Mouse (Mus musculus) neural tube, embryonic 14.5 days (tissue): ENCODE data around the gene Adgrf5. TPM values are rescaled to one million over a fixed set of nuclear protein-coding genes. Genes with fewer than 3 reads are reported as not detected.
"Not testable (repeated sequence)": the region's sequence is repeated elsewhere in the genome, so short reads cannot be mapped to it uniquely, and the experiment has no call there.

ENCODE experiments used
- ATAC-seq: fragments of 200-750 bp; cut with Nextera tagmentation; 2 replicates; pipeline ENCODE4 v1.8.0; 2017; ENCODE audit warnings: low read depth, mild to moderate bottlenecking, moderate TSS enrichment, moderate library complexity
- H3K27ac ChIP-seq: fragments of 300-500 bp; sonication (generic); 2 replicates; pipeline ENCODE4 v1.5.1; 2014; ENCODE audit warnings: low read depth, mild to moderate bottlenecking, control low read depth, low read length, moderate library complexity, mixed read lengths
- H3K27me3 ChIP-seq: fragments of 300-500 bp; sonication (generic); 2 replicates; pipeline ENCODE4 v1.6.1; 2014; ENCODE audit warnings: low read length; ENCODE audit not compliant: control insufficient read depth, insufficient read depth
- H3K36me3 ChIP-seq: fragments of 300-500 bp; sonication (generic); 2 replicates; pipeline ENCODE4 v1.6.1; 2014; ENCODE audit warnings: low read length, mixed read lengths; ENCODE audit not compliant: control insufficient read depth, insufficient read depth
- H3K4me1 ChIP-seq: fragments of 300-500 bp; sonication (generic); 2 replicates; pipeline ENCODE4 v1.6.1; 2014; ENCODE audit warnings: low read length; ENCODE audit not compliant: control insufficient read depth, insufficient read depth
- H3K4me2 ChIP-seq: fragments of 300-500 bp; sonication (generic); 2 replicates; pipeline ENCODE4 v1.6.1; 2014; ENCODE audit warnings: mild to moderate bottlenecking, low read depth, low read length, control low read depth
- H3K4me3 ChIP-seq: fragments of 300-500 bp; sonication (generic); 2 replicates; pipeline ENCODE4 v1.5.1; 2014; ENCODE audit warnings: low read depth, low read length, control low read depth, mixed read lengths
- H3K9ac ChIP-seq: fragments of 300-500 bp; sonication (generic); replicated peaks from 2 replicates; pipeline ENCODE4 v1.6.1; 2014; ENCODE audit warnings: low read depth, mild to moderate bottlenecking, control low read depth, low read length, mixed read lengths
- H3K9me3 ChIP-seq: fragments of 300-500 bp; sonication (generic); 2 replicates; pipeline ENCODE4 v1.6.1; 2016; ENCODE audit warnings: low read length; ENCODE audit not compliant: control insufficient read depth
- WGBS: fragments of 180-500 bp; shearing (Covaris S2); extraction: QIAGEN DNeasy Blood & Tissue Kit; methylation state at CpG from one replicate; pipeline ENCODE4 v1.1.7; 2014; 5-methylcytosine and 5-hydroxymethylcytosine counted together
- polyA plus RNA-seq: library from polyadenylated mRNA; unstranded; fragments of >200 nt; fragmentation: Nextera tagmentation; extraction: Ambion mirVana; gene quantifications from 2 replicates; pipeline ENCODE4 v1.2.1, GENCODE M21; 2014

Gene Adgrf5
- polyA plus RNA-seq, 1 experiment from 2014 or later, result 4.1 TPM

- Histone ChIP-seq H3K36me3 (no peaks in the 10 kb centered on the region), H3K27me3 (no peaks in the 10 kb centered on the region), H3K4me3 (no peak overlapping the region), H3K4me2 (no peak overlapping the region; the same call in 1 of the 2 replicates), H3K4me1 (0 out of 2 replicates have a peak, but pooled peaks cover 2% of the 10 kb centered on the region), H3K27ac (no peak overlapping the region), H3K9me3 (no peaks in the 10 kb centered on the region), H3K9ac (no peak overlapping the region)
- ATAC-seq, result peak; percentile 96
- WGBS, result 35% methylated on average over 19 of the region's 19 CpGs
These were observed 100.3 kb downstream of the Adgrf5 start for GRCm38 (mm10) chr17:43460245-43461181.

GRCm38 (mm10) chr17:43470039-43470438 is 109.8 kb downstream of the Adgrf5 start:
- no peaks in the 10 kb centered on the region for H3K4me1 ChIP-seq
- no peaks in the 10 kb centered on the region for H3K36me3 ChIP-seq
- 59% methylated on average over 3 of the region's 3 CpGs for WGBS
- no peaks in the 10 kb centered on the region for H3K27me3 ChIP-seq
- no peaks in the 10 kb centered on the region for H3K9me3 ChIP-seq
- H3K27ac ChIP-seq, result no peak overlapping the region
- H3K4me2 ChIP-seq, result no peak overlapping the region
- no peak for ATAC-seq
- no peak overlapping the region for H3K4me3 ChIP-seq
- no peak overlapping the region for H3K9ac ChIP-seq

- WGBS, result 86% methylated on average over 4 of the region's 4 CpGs
- no peaks in the 10 kb centered on the region for H3K4me1 ChIP-seq
- no peak for ATAC-seq
- H3K9ac ChIP-seq, result no peak overlapping the region
- no peak overlapping the region for H3K4me2 ChIP-seq
- no peaks in the 10 kb centered on the region for H3K9me3 ChIP-seq
- no peaks in the 10 kb centered on the region for H3K27me3 ChIP-seq
- no peak overlapping the region for H3K4me3 ChIP-seq
- no peak overlapping the region for H3K27ac ChIP-seq
- no peaks in the 10 kb centered on the region for H3K36me3 ChIP-seq
These were observed 112.3 kb downstream of the Adgrf5 start for GRCm38 (mm10) chr17:43472558-43472957.

- no peak overlapping the region for H3K9ac ChIP-seq
- no peaks in the 10 kb centered on the region for H3K9me3 ChIP-seq
- 91% methylated on average over 16 of the region's 16 CpGs for WGBS
- no peak for ATAC-seq
- no peak overlapping the region for H3K4me2 ChIP-seq
- no peak overlapping the region for H3K4me3 ChIP-seq
- H3K27ac ChIP-seq, result no peak overlapping the region
- H3K36me3 ChIP-seq, result no peaks in the 10 kb centered on the region
- H3K4me1 ChIP-seq, result no peaks in the 10 kb centered on the region
- no peaks in the 10 kb centered on the region for H3K27me3 ChIP-seq
These were observed 114.5 kb downstream of the Adgrf5 start for GRCm38 (mm10) chr17:43474775-43475174.

GRCm38 (mm10) chr17:43477621-43478020 is 117.4 kb downstream of the Adgrf5 start:
- no peak overlapping the region for H3K4me2 ChIP-seq
- no peak overlapping the region for H3K4me3 ChIP-seq
- no peaks in the 10 kb centered on the region for H3K9me3 ChIP-seq
- no peaks in the 10 kb centered on the region for H3K27me3 ChIP-seq
- H3K9ac ChIP-seq, result no peak overlapping the region
- no peak overlapping the region for H3K27ac ChIP-seq
- no peak for ATAC-seq
- H3K4me1 ChIP-seq, result no peaks in the 10 kb centered on the region
- no peaks in the 10 kb centered on the region for H3K36me3 ChIP-seq

- H3K36me3 ChIP-seq, result no peaks in the 10 kb centered on the region
- H3K27ac ChIP-seq, result no peak overlapping the region
- WGBS, result 93% methylated on average over 3 of the region's 3 CpGs
- H3K27me3 ChIP-seq, result no peaks in the 10 kb centered on the region
- no peaks in the 10 kb centered on the region for H3K9me3 ChIP-seq
- H3K4me3 ChIP-seq, result no peak overlapping the region
- ATAC-seq, result no peak
- H3K4me2 ChIP-seq, result no peak overlapping the region
- H3K9ac ChIP-seq, result no peak overlapping the region
- H3K4me1 ChIP-seq, result no peaks in the 10 kb centered on the region
These were observed 125.7 kb downstream of the Adgrf5 start for GRCm38 (mm10) chr17:43485982-43486381.

- Histone ChIP-seq H3K36me3 (no peaks in the 10 kb centered on the region), H3K4me1 (no peaks in the 10 kb centered on the region), H3K4me2 (no peak overlapping the region), H3K9ac (no peak overlapping the region), H3K9me3 (no peaks in the 10 kb centered on the region), H3K27ac (no peak overlapping the region), H3K27me3 (no peaks in the 10 kb centered on the region), H3K4me3 (no peak overlapping the region)
- no peak for ATAC-seq
- 94% methylated on average over 2 of the region's 2 CpGs for WGBS
These were observed 128.3 kb downstream of the Adgrf5 start for GRCm38 (mm10) chr17:43488439-43489151.

GRCm38 (mm10) chr17:43490371-43490770 is 130.1 kb downstream of the Adgrf5 start:
- not testable (repeated sequence) for H3K9me3 ChIP-seq, ATAC-seq, H3K36me3 ChIP-seq, H3K27me3 ChIP-seq, H3K4me2 ChIP-seq, H3K4me3 ChIP-seq, H3K9ac ChIP-seq, H3K4me1 ChIP-seq, H3K27ac ChIP-seq
- WGBS, result 97% methylated on average over 7 of the region's 10 CpGs

- Histone ChIP-seq H3K4me3 (no peak overlapping the region), H3K27ac (no peak overlapping the region), H3K9me3 (no peaks in the 10 kb centered on the region), H3K4me2 (no peak overlapping the region), H3K4me1 (no peaks in the 10 kb centered on the region), H3K27me3 (no peaks in the 10 kb centered on the region), H3K36me3 (no peaks in the 10 kb centered on the region), H3K9ac (no peak overlapping the region)
- ATAC-seq, result no peak
- 91% methylated on average over 5 of the region's 5 CpGs for WGBS
These were observed 135.3 kb downstream of the Adgrf5 start for GRCm38 (mm10) chr17:43495502-43495901.
